Mouse (Mus musculus) liver, adult 2 months (tissue): ENCODE measurements at regions not wholly inside any gene's neighbourhood (a gene's known extent, or its start where the extent isn't known, plus 50 kb on each side); places are given as distances from the start of the nearest gene placed in this dataset.

Experiments
- CTCF ChIP-seq: fragments of 200-500 bp; IDR thresholded peaks from 2 replicates; pipeline ENCODE4 v1.5.1; 2011; ENCODE audit warnings: low read depth, low read length, control low read depth
- POLR2A ChIP-seq: fragments of 200-500 bp; IDR thresholded peaks from 2 replicates; pipeline ENCODE4 v1.6.1; 2011; ENCODE audit warnings: low read length, control low read depth; ENCODE audit not compliant: insufficient read depth; ENCODE audit errors: extremely low read depth

DNA sequence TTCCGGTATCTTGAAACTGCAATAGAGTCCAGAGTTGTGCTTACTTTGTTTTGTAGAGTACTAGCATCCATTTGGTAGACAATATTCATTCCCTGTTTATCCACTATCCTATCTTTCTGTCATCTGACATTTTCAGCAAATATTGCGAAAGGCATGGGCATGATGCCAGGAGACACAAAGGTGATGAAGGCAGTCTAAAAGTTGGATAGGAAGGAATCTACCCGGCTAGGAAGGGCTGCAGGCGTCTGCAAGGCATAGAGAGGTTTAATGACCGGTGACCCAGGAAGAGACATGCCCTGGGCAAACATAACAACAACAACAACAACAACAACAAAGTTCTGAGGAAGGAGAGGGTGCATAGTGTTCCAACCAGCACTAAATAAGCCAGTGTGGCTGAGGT lies 139.4 kb downstream of the Nkx6-1 start:
- TF ChIP-seq CTCF (no peak), POLR2A (no peak)
